Mouse (Mus musculus): Measurements from ENCODE around the gene Zfp526.

The Zfp526 gene

DNA sequence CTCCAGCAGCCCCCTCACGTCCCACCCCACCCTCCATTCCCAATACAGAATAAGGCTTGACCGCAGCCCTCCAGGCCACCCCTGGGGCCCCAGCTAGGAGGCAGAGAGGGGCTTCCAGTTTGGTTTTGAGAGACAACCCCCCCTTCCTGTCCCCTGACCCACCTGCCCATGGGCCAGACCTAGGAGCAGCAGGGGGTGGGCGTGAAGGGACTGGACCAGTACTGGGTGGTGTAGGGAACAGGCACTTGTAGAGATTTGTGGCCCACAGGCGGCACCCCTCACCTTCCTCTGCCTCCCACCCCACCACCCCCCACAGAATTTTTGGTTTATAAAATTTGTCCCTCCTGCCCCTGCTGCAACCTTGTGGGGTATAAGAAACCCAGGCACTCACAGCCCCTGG, 22.1 kb downstream of the Zfp526 start:
- no peak for DNase-seq

DNA sequence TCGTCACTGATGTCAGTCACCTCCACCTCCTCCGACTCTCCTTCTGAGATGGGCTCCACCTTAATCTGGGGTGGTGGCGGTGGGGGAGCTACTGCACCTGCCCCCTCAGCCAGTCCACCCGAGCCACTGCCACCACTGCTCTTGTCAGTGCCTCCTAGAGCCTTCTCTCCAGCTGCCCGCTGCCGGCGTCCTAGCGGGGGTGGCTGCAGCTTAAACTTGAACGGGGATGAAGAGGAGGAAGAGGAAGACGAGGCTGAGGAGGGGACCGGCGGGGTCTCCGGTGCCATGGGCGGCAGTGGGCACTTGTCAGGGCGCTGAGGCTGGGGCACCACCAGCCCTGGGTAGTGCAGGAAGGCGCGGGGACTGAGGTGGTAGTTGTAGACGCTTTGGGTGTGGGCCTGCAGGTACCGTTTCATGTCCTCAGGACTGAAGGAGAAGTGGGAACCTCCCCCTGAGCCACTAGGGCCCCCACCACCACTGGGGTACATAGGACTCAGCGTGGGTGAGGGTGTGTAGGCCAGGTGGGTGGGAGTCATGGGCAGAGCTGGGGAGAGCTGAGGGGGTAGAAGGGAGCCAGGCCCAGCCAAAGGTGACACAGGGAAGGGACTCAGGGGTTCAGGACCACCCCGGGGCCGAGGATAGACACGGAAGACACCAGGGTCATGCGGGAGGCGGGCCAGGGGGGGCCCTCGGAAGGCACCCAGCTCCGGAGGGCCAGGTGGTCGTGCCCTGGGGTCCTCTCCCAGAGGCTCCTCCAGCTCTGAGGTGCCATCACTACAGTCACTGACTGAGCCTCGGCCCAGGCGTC, 23.5 kb downstream of the Zfp526 start:
- no peak for DNase-seq

DNA sequence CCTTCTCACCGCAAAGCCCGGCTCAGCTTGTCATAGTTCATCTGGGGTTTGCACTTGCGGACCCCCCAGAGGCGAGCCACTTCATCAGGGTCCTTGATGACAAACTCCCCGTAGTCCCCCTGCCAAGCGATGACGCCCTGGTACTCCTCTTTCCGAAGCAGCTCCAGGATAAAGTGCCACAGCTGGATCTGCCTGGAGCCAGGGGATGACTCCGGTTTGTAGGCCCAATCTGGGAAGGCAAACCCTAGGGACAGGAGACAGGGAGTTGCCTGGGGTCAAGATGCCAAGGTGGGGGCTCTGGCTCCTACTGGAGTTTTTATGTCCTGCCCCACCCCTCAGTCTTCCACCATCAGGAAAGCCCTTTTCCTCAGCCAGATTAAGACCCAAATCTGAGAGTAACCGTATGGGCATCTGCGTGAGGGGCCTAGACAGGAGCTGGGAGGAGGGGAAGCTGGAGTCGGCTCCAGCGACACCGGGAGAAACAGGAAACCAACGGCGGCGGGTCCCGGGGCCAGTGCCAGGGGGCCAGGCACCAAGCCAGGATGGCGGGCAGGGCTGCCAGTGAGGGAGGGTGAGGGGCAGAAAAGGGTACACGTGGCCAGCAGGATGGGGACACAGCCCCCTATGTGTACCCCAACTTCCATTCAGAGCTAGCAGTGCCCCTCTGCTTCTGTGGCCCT, 25.0 kb downstream of the Zfp526 start:
- DNase-seq = no peak

DNA sequence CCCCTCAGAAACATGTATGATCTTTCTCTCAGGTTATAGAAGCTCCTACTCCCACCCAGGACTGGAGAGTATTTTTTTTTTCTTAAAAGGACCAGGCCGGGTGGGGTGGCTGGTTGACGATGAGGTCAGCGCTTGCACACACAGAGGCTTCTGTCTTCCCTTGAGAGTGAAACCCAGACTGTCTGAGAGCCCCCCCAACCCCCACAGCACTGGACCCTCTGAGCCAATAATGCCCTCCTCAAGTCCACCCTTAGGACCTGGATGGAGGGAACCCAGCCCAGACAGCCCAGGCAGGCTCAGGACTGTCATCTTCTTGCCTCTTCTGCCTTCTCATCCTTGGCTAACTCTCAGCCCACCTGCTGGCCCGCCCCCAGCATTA, 25.5 kb downstream of the Zfp526 start:
- DNase-seq = no peak

DNA sequence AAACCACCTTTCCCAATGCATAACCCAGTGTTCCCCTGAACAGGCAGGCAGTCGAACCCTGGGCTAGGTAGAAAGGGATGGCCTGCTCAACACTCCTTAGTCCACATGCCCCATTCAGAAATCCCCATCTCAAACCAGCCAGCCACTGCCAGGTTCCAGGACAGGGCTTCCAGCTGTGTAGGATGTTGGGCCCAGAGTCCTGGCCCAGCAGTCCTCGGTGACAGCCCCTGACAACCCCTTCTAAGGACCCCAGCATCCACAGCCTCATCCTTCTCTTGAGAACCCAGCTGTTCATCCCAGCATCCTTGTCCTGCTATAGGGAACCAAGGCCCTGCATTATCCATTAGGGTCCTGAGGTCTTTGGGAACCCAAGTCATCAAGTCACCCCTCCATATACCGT, 26.3 kb downstream of the Zfp526 start:
- no peak for DNase-seq

GRCm38 (mm10) chr7:25248018-25248647, 26.9 kb downstream of the Zfp526 start:
- DNase-seq = peak; percentile 48

GRCm38 (mm10) chr7:25248846-25249313, 27.7 kb downstream of the Zfp526 start:
- peak; percentile 58 for DNase-seq

DNA sequence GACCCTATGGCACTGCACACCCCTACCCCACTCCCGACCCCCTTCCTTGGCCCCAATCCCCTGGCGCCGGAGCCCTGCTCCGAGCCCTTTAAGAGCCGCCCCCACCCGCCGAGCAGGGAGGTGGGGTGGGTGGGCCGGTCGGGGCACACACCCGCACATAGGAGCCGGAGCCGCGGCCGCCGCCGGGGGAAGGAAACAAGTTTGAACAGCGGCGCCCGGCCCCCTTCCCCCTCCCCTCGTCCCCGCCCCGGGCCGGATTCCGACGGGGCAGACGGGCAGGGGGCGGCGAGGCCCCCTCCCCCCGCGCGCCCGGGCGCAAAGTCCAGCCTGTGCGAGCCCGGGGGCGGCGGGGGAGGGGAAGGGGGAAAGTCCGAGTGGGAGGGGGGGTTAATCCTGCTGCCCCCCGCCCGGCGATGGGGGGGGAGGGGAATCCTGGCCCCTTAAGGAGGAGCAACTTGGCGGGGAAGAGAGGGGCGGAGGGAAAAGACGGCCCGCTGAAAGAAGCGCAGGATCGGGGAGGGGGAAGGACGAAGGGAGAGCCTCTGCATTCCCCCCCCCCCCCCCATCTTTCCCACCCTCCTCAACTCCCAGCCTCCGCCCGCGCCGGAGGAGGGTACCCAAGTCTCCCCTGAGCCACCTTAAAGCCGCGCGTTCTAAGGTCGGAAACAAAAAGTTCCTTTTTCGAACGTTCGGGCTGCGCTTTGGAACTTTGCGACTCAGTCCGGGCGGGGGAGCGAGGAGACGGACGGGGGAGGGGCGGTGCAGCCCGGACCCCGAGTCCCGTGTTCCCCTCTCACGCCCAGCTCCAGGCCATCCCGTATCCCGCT, 28.3 kb downstream of the Zfp526 start:
- peak; percentile 85 for DNase-seq

DNA sequence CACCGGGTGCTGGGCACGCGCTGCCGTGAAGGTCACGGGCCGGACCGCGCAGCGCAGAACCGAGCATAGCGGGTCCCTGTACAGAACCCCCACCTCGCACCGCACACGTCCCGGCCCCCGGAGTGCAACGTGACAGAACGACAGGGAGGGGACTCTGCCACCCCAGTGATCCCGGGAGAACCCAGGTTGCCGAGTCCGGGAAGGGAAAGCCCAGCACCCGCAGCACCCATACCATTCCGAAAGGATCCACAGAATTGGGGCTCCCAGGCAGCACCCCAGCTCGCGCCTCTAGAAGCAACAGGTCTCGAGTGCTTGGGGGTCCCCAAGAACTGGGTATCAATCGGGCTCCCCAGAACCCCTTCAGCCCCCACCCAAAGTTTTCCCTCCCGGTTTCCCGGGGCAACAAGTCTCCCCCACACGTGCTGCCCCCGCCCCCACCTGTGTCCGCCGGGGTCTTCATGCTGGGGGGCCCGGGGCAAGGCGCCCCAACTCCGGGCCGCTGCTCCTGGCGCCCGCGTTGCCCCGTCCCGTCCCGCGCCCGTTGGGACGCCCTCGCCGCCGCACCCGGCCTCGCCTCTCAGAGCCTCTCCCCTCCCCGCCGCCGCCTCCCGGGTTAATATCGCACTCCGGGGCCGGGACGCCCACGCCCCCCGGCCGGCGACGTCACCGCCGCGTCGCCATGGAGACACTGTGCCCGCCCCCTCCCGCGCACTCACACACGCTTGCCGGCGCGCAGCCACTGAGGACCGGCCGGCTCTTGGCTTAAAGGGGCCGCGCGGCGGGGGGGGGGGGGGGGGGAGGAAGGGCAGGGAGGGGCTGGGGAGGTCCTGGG, 29.1 kb downstream of the Zfp526 start, which contains the start of gene Erf:
TSS of gene Erf (minus strand) at position 621 of the 832 bp plus-strand sequence.
- DNase-seq = peak; percentile 96

DNA sequence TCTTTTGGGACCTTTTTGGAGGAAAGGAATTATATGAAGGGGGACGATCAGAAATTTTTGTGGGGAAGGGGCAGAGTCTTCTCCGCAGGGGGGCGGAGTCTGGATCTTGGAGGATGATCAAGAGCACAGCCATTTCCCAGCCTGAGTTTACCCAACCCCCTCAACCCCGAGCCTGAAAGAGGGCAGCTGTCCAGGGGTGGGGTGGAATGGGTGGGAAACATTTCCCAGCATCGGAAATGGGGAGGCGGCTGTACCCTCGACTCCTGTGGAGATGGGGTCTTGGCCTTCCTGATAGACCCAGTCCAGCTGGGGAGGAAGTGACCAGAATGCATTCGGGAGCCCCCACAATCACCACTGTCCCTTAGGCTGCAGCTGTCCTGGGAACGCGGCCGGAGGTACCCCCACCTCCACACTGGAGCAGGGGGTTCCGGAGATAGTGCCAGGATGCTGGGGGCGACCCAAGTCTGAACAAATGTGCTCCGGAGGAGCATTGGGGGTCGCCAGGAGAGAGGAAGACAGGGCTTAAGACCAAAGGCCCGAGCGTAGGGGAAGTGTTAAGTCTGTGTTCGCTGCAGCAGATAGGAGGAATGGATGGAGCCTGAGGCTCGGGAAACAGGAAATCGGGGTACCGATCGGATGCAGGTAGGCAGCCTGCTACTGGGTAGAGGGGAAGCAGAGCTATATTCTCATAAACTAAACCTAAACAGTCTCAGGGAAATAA, 30.0 kb downstream of the Zfp526 start:
- DNase-seq = peak; percentile 61

- DNase-seq = no peak
Measured at GRCm38 (mm10) chr7:25251822-25252221, 30.6 kb downstream of the Zfp526 start.

GRCm38 (mm10) chr7:25261896-25262295, 40.7 kb downstream of the Zfp526 start:
- no peak for DNase-seq

DNA sequence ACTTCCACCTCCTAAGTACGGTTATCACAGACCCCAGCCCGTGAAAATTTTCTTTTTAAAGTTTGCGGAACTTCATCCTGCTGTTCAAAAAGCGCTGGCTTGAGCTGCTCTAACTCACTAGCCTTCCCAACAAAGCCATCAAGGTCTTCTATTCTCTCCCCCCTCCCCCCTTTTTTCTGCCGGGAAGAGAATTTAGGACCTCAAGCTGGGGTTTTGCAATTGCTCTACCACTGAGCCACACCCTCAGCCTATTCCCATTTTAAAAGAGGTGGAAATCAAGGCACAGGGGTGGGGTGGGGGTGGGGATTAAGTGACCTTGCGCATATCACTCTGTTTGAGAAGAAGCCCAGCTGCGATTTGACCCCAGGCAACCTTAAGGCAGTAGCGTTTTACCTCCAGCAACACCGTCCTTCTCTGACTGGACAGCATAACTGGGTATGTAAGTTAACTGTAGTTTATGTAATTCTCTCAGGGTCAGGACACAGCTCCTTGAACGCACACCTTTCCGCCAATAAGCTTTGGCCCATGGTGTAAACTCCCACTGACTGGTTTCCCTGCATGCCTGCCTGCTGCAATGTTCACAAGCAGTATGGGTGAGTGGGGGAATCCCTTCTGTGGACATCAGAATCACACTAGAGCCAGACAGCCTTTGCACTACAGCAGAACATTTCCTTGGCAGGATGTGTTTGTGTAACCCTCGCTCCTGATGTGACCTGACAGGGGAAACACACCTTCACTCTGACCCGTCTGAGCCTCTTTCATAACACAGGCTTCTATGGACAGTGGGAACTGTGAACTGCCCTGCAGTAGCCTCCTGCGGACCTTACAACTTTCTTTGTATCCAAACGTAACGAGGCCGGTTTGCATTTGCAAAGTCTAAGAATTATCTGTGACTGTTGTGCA, 43.0 kb downstream of the Zfp526 start:
- DNase-seq = no peak

DNA sequence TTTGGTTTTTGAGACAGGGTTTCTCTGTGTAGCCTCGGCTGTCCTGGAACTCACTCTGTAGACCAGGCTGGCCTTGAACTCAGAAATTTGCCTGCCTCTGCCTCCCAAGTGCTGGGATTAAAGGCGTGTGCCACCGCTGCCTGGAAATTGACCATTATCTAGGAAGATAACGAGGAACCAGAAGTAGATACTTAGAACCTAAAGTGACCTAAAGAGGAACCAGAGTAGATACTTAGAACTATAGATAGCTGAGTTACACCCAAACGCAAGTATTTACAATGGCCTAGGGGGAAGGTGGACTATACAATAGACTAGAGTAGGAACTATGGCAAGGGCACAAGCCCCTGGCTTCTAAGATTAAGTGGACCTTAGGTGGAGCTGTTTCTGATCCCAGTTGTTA, 44.5 kb downstream of the Zfp526 start:
- peak; percentile 13 for DNase-seq

DNA sequence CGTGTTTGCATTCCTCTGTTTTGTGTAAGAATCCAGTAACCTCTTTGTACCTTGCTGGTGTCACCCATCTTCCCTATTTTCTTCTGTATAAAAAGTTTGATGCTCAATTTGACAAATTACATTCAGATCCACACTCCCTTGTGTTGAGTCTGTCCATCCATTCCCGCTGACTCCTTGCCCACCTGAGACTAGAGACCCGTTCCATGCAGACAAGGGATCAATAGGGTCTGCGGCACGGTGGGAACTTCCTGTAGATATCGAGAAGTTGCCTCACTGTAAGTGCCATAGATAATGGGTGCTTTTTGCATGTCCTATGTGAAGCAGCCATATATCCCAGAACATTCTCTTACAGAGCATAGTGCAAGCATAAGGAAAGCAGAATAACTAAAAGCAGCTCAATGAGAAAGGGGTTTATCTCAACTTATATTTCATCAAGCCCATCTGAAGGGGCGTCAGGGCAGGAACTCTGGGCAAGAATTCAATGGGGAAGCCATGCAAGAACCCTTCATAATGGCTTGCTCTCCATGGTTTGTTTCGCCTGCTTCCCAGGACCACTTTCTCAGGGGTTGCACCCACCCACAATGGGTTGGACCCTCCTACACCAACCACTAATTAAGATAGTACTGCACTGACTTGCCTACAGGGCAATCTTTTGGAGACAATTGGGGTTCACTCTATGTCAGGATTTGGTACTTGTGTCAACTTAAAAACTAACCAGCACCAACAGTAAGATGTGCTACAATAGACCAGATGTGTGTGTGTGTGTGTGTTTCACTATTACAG, 45.1 kb downstream of the Zfp526 start:
- peak; percentile 16 for DNase-seq

GRCm38 (mm10) chr7:25267301-25267750, 46.1 kb downstream of the Zfp526 start, which contains the start of gene Cic:
Gene Cic, plus strand, starts transcription at chr7:25267704.
- peak; percentile 100 for DNase-seq

GRCm38 (mm10) chr7:25267751-25268463, 46.7 kb downstream of the Zfp526 start:
- DNase-seq = peak; percentile 100

GRCm38 (mm10) chr7:25268588-25268987, 47.4 kb downstream of the Zfp526 start:
- DNase-seq = no peak

All from kidney, adult 9 months (tissue).